Mouse (Mus musculus): ENCODE measurements around the gene Prkcz.

Prkcz gene

GRCm38 (mm10) chr4:155361303-155361791 is at the start of gene Prkcz:
Gene Prkcz, minus strand, starts transcription at chr4:155361361.
- no peak for DNase-seq (ENCODE audit: low spot score in 2 of 2)

GRCm38 (mm10) chr4:155409058-155409776 is 48.1 kb upstream of the Prkcz start, which contains the start of gene Cfap74:
Gene Cfap74, plus strand, starts transcription at chr4:155409190.
- peak; percentile 68 to 79 for DNase-seq (ENCODE audit: low spot score in 2 of 2)

GRCm38 (mm10) chr4:155408695-155409057 is 47.5 kb upstream of the Prkcz start:
- no peak for DNase-seq (ENCODE audit: low spot score in 2 of 2)

GRCm38 (mm10) chr4:155402489-155402888 is 41.3 kb upstream of the Prkcz start:
- no peak for DNase-seq (ENCODE audit: low spot score in 2 of 2)

- DNase-seq (ENCODE audit: low spot score in 2 of 2): no peak
These were observed 40.0 kb upstream of the Prkcz start for GRCm38 (mm10) chr4:155401121-155401520.

- DNase-seq (ENCODE audit: low spot score in 2 of 2): no peak
These were observed 37.0 kb upstream of the Prkcz start for GRCm38 (mm10) chr4:155398222-155398540.

GRCm38 (mm10) chr4:155397511-155398221 is 36.5 kb upstream of the Prkcz start, which contains the start of gene Gabrd:
Gene Gabrd, minus strand, starts transcription at chr4:155398112.
- DNase-seq (ENCODE audit: low spot score in 2 of 2): peak in 1 of 2 experiments; percentile 37

- no peak for DNase-seq (ENCODE audit: low spot score in 2 of 2)
These were observed 35.6 kb upstream of the Prkcz start for GRCm38 (mm10) chr4:155396751-155397150.

- peak; percentile 45 to 60 for DNase-seq (ENCODE audit: low spot score in 2 of 2)
These were observed 34.3 kb upstream of the Prkcz start for GRCm38 (mm10) chr4:155395471-155395870.

- no peak for DNase-seq (ENCODE audit: low spot score in 2 of 2)
These were observed 26.0 kb upstream of the Prkcz start for GRCm38 (mm10) chr4:155387166-155387565.

GRCm38 (mm10) chr4:155383326-155383725 is 22.2 kb upstream of the Prkcz start:
- no peak for DNase-seq (ENCODE audit: low spot score in 2 of 2)

GRCm38 (mm10) chr4:155382752-155383151 is 21.6 kb upstream of the Prkcz start:
- peak in 1 of 2 experiments; percentile 58 for DNase-seq (ENCODE audit: low spot score in 2 of 2)

- DNase-seq (ENCODE audit: low spot score in 2 of 2): no peak
These were observed 20.8 kb upstream of the Prkcz start for GRCm38 (mm10) chr4:155381974-155382373.

GRCm38 (mm10) chr4:155371797-155372735 is 10.9 kb upstream of the Prkcz start:
- no peak for DNase-seq (ENCODE audit: low spot score in 2 of 2)

- no peak for DNase-seq (ENCODE audit: low spot score in 2 of 2)
These were observed 9.9 kb upstream of the Prkcz start for GRCm38 (mm10) chr4:155370737-155371715.

- DNase-seq (ENCODE audit: low spot score in 2 of 2): peak; percentile 56 to 71
These were observed 7.5 kb upstream of the Prkcz start for GRCm38 (mm10) chr4:155368684-155369083.

GRCm38 (mm10) chr4:155367739-155368138 is 6.6 kb upstream of the Prkcz start:
- DNase-seq (ENCODE audit: low spot score in 2 of 2): no peak

- DNase-seq (ENCODE audit: low spot score in 2 of 2): no peak
These were observed 5.6 kb upstream of the Prkcz start for GRCm38 (mm10) chr4:155366784-155367183.

GRCm38 (mm10) chr4:155362443-155362842 is 1.3 kb upstream of the Prkcz start:
- DNase-seq (ENCODE audit: low spot score in 2 of 2): no peak

- no peak for DNase-seq (ENCODE audit: low spot score in 2 of 2)
These were observed 305 bp downstream of the Prkcz start for GRCm38 (mm10) chr4:155360856-155361255.
